Mouse (Mus musculus): Measurements from ENCODE around the gene Cacnb2.

GRCm38 (mm10) chr2:14656673-14657072 lies 53.8 kb downstream of the Cacnb2 start:
- TF ChIP-seq CTCF (IDR thresholded peaks at IDR 0.05; ENCODE audit: low read depth, low read length) (no peak), POLR2A (IDR thresholded peaks at IDR 0.05; ENCODE audit: extremely low read depth, insufficient read depth, low read length) (no peak)

Data from liver, adult 2 months (tissue).